ENCODE assay signal across 28 mouse cellular contexts in genomic region chr12:91665431-91665830, GRCm38 (mm10).
A peak's percentile ranks its signal among the peaks of the same experiment; 100 is the strongest.
DNase-seq lines count a peak whose midpoint lies in the region; ATAC-seq and TF ChIP-seq lines count a peak whose summit lies in the region.
"Had no signal": no experiment of that assay in that cellular context is flagged by ENCODE, and none has a peak within 500 bp of the region (broad histone marks: within the 10 kb centered on the region; RNA-seq: fewer than 3 reads in every experiment).

No protein-coding gene starts in this region.

- no peaks in the 10 kb centered on the region for H3K79me2 ChIP-seq in liver, adult 2 months (ENCODE audit: control insufficient read depth, insufficient read depth, low read length)

- no peaks in the 10 kb centered on the region for H3K9me3 ChIP-seq in liver, embryonic 12.5 days (replicated peaks)
- no peaks in the 10 kb centered on the region for H3K9me3 ChIP-seq in forebrain, embryonic 10.5 days
- H3K9me3 ChIP-seq: embryonic facial prominence, embryonic 13.5 days; embryonic facial prominence, embryonic 15.5 days; forebrain, embryonic 13.5 days; forebrain, embryonic 15.5 days; G1E had no signal

- H3K27ac ChIP-seq in liver, adult 2 months (replicated peaks; ENCODE audit: insufficient read depth, low read depth, low read length), result no peak overlapping the region
- H3K27ac ChIP-seq in liver, embryonic 12.5 days, result no peak overlapping the region
- H3K27ac ChIP-seq in forebrain, embryonic 10.5 days, result no peak overlapping the region
- H3K27ac ChIP-seq: embryonic facial prominence, embryonic 13.5 days; embryonic facial prominence, embryonic 15.5 days; forebrain, embryonic 13.5 days; forebrain, embryonic 15.5 days had no signal

- no peak for TF ChIP-seq POLR2A in liver, adult 2 months (IDR thresholded peaks at IDR 0.05; ENCODE audit: extremely low read depth, insufficient read depth, low read length)

- H3K4me1 ChIP-seq in liver, adult 2 months (ENCODE audit: control insufficient read depth, insufficient read depth, low read length), result peaks cover 16% of the 10 kb centered on the region
- H3K4me1 ChIP-seq in liver, embryonic 12.5 days, result peaks cover 43% of the 10 kb centered on the region
- H3K4me1 ChIP-seq in forebrain, embryonic 10.5 days, result 0 out of 2 replicates have a peak, but pooled peaks cover 7% of the 10 kb centered on the region
- H3K4me1 ChIP-seq: embryonic facial prominence, embryonic 13.5 days had no signal

- H3K4me3 ChIP-seq in liver, adult 2 months (ENCODE audit: insufficient read depth, low read depth, low read length), result no peak overlapping the region
- H3K4me3 ChIP-seq in liver, embryonic 12.5 days, result no peak overlapping the region
- no peak overlapping the region for H3K4me3 ChIP-seq in forebrain, embryonic 10.5 days
- H3K4me3 ChIP-seq: embryonic facial prominence, embryonic 13.5 days; embryonic facial prominence, embryonic 15.5 days; erythroblast, embryonic 14.5 days; forebrain, embryonic 13.5 days; forebrain, embryonic 15.5 days had no signal

- H3K9ac ChIP-seq in liver, adult 2 months (ENCODE audit: low read depth, low read length), result no peak overlapping the region
- H3K9ac ChIP-seq in liver, embryonic 12.5 days, result no peak overlapping the region
- H3K9ac ChIP-seq: embryonic facial prominence, embryonic 13.5 days; embryonic facial prominence, embryonic 15.5 days; forebrain, embryonic 13.5 days; forebrain, embryonic 15.5 days; forebrain, postnatal 0 days had no signal

- H3K4me2 ChIP-seq in liver, embryonic 12.5 days, result no peak overlapping the region
- H3K4me2 ChIP-seq: embryonic facial prominence, embryonic 13.5 days; embryonic facial prominence, embryonic 15.5 days; forebrain, embryonic 13.5 days; forebrain, embryonic 15.5 days had no signal

- TF ChIP-seq CTCF in liver, adult 2 months (IDR thresholded peaks at IDR 0.05; ENCODE audit: low read depth, low read length), result no peak

- H3K36me3 ChIP-seq in liver, adult 2 months (ENCODE audit: control insufficient read depth, insufficient read depth, low read length), result no peaks in the 10 kb centered on the region
- no peaks in the 10 kb centered on the region for H3K36me3 ChIP-seq in liver, embryonic 12.5 days
- no peaks in the 10 kb centered on the region for H3K36me3 ChIP-seq in forebrain, embryonic 10.5 days (replicated peaks)
- H3K36me3 ChIP-seq: embryonic facial prominence, embryonic 13.5 days; embryonic facial prominence, embryonic 15.5 days; forebrain, embryonic 15.5 days had no signal

- WGBS in liver, adult 2 months, result 16% methylated on average over 5 of the region's 5 CpGs
- WGBS in liver, embryonic 12.5 days (ENCODE audit: insufficient replicate concordance), result 48% methylated on average over 5 of the region's 5 CpGs
- 89% methylated on average over 5 of the region's 5 CpGs for WGBS in forebrain, embryonic 10.5 days

- peak; percentile 72 for DNase-seq in liver, adult 2 months (ENCODE audit: extremely low read depth, low read depth, low spot score)
- peak; percentile 83 for DNase-seq in 416B (ENCODE audit: low read depth)
- no peak for DNase-seq in ovary, postnatal 36 days (ENCODE audit: low spot score)
- DNase-seq in forebrain, embryonic 10.5 days (ENCODE audit: extremely low spot score, low spot score), result no peak
- no peak for DNase-seq in retina, postnatal 1 day
- DNase-seq: adrenal gland, adult 8-10 months; adrenal gland, postnatal 14 days; adrenal gland, postnatal 36 days; cerebellum, adult 11-12 months; cerebellum, adult 2 months; cerebellum, adult 9-10 months; cerebellum, postnatal 10 days; cerebellum, postnatal 25 days; embryo, embryonic 11 days; forebrain, postnatal 0 days had no signal

- H3K27me3 ChIP-seq in liver, adult 2 months (ENCODE audit: control insufficient read depth, insufficient read depth, low read length), result no peaks in the 10 kb centered on the region
- H3K27me3 ChIP-seq in liver, embryonic 12.5 days (replicated peaks), result no peaks in the 10 kb centered on the region
- no peaks in the 10 kb centered on the region for H3K27me3 ChIP-seq in forebrain, embryonic 10.5 days (ENCODE audit: poor library complexity, severe bottlenecking)
- H3K27me3 ChIP-seq: CH12.LX; embryonic facial prominence, embryonic 13.5 days; embryonic facial prominence, embryonic 15.5 days; forebrain, embryonic 13.5 days; forebrain, embryonic 15.5 days; Patski had no signal

- no peak for ATAC-seq in liver, embryonic 12.5 days
- ATAC-seq in granulocyte monocyte progenitor cell, adult 5-6 weeks (replicated peaks; ENCODE audit: poor library complexity, severe bottlenecking), result peak; percentile 45
- ATAC-seq in megakaryocyte, adult 5-6 weeks (ENCODE audit: poor library complexity, severe bottlenecking), result peak; percentile 44
- ATAC-seq: activated CD4-positive, CD25-positive, alpha-beta regulatory T cell, adult 4 months; CD4-positive, CD25-positive, alpha-beta regulatory T cell, adult 4 months; forebrain, embryonic 13.5 days; forebrain, embryonic 15.5 days; forebrain, postnatal 0 days; Patski had no signal

Comparison
In these comparisons a context has a peak if more than half of its experiments do, and no peak if none do; other contexts are left out.
1. DNase-seq: peak in liver, adult 2 months (single experiment) and 416B (single experiment); none in ovary, postnatal 36 days (single experiment), forebrain, embryonic 10.5 days (single experiment) and retina, postnatal 1 day (single experiment).